Mouse (Mus musculus) gonadal fat pad, adult 2 months (tissue): Measurements from ENCODE around the gene Rab21. TPM values are rescaled to one million over a fixed set of nuclear protein-coding genes. Genes with fewer than 3 reads are reported as not detected.
"Not testable (repeated sequence)": the region's sequence is repeated elsewhere in the genome, so short reads cannot be mapped to it uniquely, and the experiment has no call there.

Experiments
- DNase-seq: peaks from one replicate; pipeline ENCODE4 v3.0.0-alpha.2; 2012; ENCODE audit warnings: low read depth
- polyA plus RNA-seq: library from polyadenylated mRNA; depleted of rRNA; stranded (reverse); fragments of >200 nt; gene quantifications from 2 replicates; pipeline ENCODE4 v1.2.3, GENCODE M21; 2012

The Rab21 gene
- polyA plus RNA-seq, 1 experiment = 15.3 TPM

DNA sequence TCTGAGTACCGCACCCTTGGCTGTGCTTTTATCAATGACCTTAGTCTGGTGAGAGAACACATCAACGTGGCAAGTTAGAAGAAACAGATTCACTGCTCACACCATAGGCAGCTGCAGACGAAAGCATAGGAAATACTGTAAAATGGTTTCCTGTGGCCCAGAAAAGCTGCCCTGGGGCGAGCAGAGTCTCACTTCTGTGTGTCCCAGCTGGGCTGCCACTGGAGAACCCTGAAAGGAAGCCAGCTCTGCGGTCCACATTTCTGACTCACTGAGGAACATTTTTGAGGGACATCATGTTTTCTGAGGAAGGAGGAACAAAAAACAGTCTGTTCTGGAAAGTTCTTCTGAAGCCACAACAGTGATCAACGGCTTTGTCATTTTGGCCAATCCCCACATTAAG is 13.1 kb upstream of the Rab21 start:
- DNase-seq = no peak

- no peak for DNase-seq
Measured at GRCm38 (mm10) chr10:115323295-115323694, 7.9 kb upstream of the Rab21 start.

GRCm38 (mm10) chr10:115321317-115322035 is 6.1 kb upstream of the Rab21 start:
- no peak for DNase-seq

DNA sequence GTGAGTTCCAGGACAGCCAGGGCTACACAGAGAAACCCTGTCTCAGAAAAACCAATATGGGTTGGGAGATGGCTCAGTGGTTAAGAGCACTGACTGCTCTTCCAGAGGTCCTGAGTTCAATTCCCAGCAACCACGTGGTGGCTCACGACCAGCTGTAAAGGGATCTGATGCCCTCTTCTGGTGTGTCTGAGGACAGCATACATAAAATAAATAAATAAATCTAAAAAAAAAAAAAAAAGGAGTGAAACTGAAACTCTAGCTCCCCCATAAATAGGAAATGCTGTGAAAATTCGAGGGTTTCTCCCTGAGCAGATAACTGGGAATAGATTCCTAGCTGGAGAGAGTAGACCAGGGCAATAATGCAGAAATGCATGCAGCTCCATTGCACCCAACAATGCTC is 3.0 kb upstream of the Rab21 start:
- not testable (repeated sequence) for DNase-seq

- DNase-seq = no peak
Measured at GRCm38 (mm10) chr10:115316313-115316712, 919 bp upstream of the Rab21 start.

GRCm38 (mm10) chr10:115314582-115315452 is 577 bp downstream of the Rab21 start:
- no peak for DNase-seq

- no peak for DNase-seq
Measured at GRCm38 (mm10) chr10:115314287-115314581, 1.2 kb downstream of the Rab21 start.

DNA sequence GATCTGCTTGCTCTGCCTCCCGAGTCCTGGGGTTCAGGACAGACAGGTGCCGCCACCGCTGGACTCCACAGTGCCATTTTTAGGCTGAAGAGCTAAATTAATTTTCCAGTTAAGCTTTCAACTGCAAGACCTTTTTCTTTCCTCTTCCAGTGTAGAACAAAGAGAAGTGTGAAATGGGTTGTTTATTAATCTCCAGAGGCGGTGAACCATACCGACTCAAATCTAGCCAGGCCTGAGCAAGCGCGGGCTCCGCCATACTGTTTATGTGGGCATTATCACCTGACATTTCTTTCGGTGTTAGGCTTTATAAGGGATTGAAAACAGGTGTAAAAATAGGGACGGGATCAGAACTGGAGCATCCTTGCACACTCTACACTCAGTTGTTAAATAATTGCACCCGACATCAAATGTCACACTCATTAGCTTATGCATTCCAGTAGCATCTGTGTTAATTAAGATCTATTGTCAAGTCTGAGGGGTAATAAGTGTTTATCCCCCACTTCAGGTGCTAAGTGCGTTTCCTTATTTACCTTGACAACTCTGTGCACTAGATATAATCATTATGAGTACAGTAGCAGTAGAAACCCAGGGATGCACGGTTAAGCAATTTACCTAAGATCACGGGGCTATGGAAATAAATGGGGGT is 1.6 kb downstream of the Rab21 start:
- DNase-seq = no peak

DNA sequence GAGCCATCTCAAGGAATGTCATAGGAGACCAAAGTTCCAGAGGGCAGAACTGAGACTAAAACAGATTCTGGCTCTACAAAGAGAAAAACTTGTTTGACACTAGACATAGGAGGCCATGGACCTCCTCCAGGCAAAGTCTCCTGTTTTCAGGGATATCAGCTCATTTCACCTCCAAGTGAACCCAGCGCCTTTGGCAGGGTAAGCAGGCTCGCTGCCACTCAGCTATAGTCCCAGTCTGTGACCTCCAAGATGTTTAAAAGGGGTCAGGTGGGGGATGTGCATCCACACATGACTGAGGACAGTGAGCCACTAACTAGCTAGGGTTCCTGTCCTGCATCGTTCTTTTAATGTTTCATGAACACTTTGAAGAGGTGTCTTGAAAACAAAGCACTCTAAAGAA is 2.7 kb downstream of the Rab21 start:
- DNase-seq = no peak

DNA sequence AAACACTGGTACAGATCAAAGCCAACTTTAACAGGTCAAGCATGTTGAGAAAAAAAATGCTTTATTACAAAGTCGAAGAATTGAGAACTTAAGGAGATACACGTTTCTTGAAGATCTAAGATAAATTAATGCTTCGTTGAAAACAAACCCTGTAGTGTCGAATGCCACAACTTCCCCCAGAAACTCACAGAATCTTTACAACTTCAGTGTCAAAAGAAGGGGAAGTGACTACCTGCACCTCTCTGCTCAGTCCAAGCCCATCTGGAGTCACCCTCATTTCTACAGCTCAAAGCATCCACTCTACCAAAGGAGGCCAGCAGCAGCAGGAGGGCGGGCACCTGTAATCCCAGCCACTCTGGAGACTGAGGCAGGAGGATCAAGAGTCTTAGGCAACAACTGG is 3.2 kb downstream of the Rab21 start:
- DNase-seq = no peak

- no peak for DNase-seq
Measured at GRCm38 (mm10) chr10:115311263-115311965, 4.0 kb downstream of the Rab21 start.

DNA sequence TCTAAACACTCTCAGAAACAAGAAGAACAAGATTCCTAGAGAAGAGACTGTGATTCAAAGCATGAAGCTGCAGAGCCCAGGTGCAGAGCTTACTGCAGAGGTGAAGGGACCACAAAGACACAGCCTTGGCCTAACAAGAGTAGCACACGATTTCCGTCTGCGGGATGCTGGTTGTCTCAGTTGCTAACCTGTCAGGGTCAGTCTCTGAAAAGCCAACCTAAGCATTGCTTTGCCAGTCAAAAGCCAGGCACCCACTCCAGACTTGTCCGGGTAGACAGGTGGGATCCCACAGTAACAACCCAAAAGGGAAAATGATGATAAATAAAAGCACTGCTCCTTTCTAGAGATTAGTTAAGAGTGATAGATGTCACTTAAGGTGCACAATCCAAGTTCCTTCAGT is 6.2 kb downstream of the Rab21 start:
- DNase-seq = no peak

DNA sequence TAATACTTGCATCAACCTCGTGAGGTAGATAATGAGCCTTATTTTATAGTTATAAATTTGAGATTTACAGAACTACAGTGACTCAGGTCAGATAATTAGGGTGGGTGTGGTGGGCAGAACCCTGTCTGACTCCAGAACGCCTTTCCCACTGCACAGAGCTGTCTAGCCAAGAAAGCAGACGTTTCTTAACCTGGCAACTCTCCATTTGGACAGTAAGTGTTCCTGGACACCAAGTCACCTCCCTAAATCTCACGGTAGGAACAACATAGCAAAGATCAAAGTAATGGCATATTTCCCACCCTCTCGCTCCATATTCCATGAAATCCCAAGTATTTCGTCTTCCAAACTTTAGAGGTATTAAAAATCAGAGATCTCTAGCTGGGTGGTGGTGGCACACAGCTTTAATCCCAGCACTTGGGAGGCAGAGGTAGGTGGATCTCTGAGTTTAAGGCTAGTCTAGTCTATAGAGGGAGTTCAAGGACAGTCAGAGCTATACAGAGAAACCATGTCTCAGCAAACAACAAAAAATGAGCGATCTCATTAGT is 8.0 kb downstream of the Rab21 start:
- no peak for DNase-seq

- no peak for DNase-seq
Measured at GRCm38 (mm10) chr10:115298683-115299082, 16.7 kb downstream of the Rab21 start.

GRCm38 (mm10) chr10:115297582-115297981 is 17.8 kb downstream of the Rab21 start:
- DNase-seq = no peak

- DNase-seq = no peak
Measured at GRCm38 (mm10) chr10:115296401-115296935, 18.9 kb downstream of the Rab21 start.

- no peak for DNase-seq
Measured at GRCm38 (mm10) chr10:115295162-115295561, 20.2 kb downstream of the Rab21 start.

DNA sequence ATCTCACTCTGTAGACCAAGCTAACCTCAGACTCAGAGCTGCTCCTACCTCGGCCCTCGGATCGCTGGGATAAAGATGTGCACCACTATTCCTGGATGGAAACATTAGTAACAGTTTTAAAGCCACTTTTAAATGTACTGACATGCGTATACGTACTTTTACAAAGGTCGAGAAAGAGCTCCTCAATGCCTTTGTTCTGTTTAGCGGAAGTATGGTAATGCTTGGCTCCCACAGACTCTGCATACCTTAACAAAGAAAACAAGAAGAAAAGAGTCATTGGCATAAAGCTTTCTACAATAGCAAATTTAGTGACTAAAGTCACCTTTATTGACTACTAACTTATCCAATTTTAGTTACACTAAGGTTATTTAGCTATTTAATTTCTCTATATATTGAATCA is 20.7 kb downstream of the Rab21 start:
- no peak for DNase-seq

DNA sequence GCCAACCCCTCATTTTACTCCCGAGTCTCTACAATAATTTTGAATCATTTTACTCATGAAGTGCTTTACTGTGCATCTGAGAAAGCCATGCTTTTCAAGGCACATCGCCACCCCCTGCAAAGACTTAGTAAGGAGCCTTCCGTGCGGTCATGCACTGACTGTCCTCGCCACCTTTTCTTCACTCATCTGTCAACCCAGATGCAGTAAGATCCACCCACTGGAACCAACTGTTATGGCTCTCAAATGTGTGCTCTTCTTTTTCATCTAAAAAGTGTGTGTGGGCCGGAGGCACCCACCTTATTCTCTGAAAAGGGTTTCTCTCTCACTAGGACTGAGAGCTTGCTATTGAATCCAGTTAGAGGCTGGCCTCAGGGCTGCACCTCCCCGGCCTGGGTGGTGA is 21.4 kb downstream of the Rab21 start:
- DNase-seq = no peak

GRCm38 (mm10) chr10:115290671-115291070 is 24.7 kb downstream of the Rab21 start:
- DNase-seq = no peak

DNA sequence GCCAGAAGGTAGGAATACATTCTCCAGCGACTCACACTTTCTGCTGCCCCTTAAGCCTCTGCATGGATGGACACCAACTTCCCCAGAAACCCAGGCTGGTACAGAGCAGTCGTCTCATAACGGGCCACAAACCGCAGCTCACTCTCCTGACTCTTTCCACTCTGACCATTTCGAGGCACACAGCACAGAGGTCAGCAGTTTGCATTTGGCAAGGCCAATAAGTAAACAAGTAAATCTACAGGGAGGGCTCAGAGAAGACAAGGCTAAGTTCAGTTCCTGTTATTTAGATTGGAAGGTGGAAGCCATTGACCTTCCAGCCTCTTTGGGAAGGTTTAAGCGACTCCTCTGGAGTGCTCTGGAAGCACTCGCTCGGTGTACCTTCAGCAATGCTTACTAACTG is 26.5 kb downstream of the Rab21 start:
- no peak for DNase-seq

GRCm38 (mm10) chr10:115284170-115284569 is 31.2 kb downstream of the Rab21 start:
- no peak for DNase-seq
